Mouse (Mus musculus): Measurements from ENCODE around the gene Med26.

DNA sequence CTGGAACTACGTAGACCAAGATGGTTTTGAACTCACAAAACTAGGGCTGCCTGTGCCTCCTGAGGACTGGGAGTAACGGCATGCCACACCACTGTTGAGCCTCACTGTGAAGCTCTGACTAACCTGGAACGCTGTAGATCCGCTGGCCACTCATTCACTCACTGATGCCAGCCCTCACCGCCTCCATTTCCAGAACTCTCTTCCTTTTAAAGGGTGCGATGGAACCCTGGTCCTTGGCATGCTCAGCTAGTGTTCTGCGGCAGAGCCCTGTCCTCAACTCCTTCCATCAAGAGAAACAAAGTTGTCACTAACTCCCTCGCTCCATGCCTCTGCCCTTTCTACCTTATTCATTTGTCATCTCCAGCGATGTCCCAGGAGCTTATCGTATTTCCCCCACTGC is 40.8 kb upstream of the Med26 start:
- TF ChIP-seq GATA1 (IDR thresholded peaks at IDR 0.05; ENCODE audit: low read length): no peak
- TF ChIP-seq TAL1 (IDR thresholded peaks at IDR 0.05; ENCODE audit: low read length): no peak
